Mouse (Mus musculus): ENCODE data around the gene Gm44502. TPM values are rescaled to one million over a fixed set of nuclear protein-coding genes. Genes with fewer than 3 reads are reported as not detected.

The Gm44502 gene
- 0.11 TPM for polyA plus RNA-seq (2012; fragmentation: generic; extraction: Trizol)

DNA sequence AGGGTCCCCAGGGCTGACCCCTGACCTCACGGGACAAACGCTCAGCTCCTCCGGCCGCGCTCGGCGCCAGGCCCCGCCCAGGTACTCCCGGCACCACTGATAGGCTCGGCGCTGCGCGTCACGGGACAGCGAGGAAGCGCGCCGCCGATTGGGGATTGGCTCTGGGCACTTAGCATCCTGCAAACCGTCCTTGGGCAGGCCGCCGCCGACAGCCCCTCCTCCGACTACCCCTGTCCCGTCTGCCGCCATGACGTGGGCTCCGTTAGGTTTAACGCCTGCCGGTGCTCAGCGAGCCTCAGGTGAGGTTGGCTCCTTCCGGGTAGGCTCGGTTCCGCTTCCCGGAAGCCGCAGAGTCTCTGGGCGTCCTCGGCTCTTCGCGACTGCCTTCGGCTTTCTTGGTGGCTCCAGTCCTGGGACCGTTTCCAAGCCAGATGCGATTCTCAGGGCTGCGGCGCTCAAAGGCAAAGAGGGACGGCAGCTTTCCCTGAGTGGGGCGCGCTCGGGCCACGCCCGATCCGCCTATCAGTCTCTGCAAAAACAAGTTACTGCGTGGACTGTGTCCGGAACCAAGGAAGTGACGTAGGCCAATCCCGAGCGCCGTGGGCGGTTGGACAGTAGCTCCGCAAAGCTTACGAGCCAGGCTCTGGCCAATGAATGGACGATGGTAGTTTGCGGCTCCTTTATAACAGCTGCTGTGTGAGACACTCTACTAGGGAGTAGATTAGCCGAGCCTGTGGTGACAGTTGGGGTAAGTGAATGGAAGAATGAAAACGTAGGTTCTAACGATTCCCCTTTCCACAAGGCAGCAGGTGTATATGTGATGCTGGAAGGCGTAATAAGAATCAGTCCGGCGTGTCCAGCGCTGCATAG, at the start of gene Gm44502, which contains the start of the genes C730034F03Rik and Chkb:
Gene Gm44502 (minus strand): TSS at position 345 of the 870 bp plus-strand sequence.
Gene C730034F03Rik (plus strand): TSS at position 238 of the 870 bp plus-strand sequence.
Gene Chkb (minus strand): TSS at position 557 of the 870 bp plus-strand sequence.
- Histone ChIP-seq H3K4me3 (peak within 1 kb of the TSS; percentile 89), H3K36me3 (ENCODE audit: control insufficient read depth, insufficient read depth) (peaks cover 9% of the 10 kb centered on the region), H3K79me2 (ENCODE audit: control insufficient read depth, insufficient read depth) (peaks cover 12% of the 10 kb centered on the region), H3ac (ENCODE audit: control insufficient read depth, insufficient read length) (peak within 1 kb of the TSS; percentile 2), H3K4me2 (ENCODE audit: low read depth) (peak within 1 kb of the TSS; percentile 99), H3K27me3 (ENCODE audit: control insufficient read depth, insufficient read depth, insufficient read length) (no peaks in the 10 kb centered on the region)
- TF ChIP-seq TCF3 (IDR thresholded peaks at IDR 0.05; ENCODE audit: insufficient read length, low read depth) (no peak), MYOD1 (IDR thresholded peaks at IDR 0.05; ENCODE audit: control insufficient read depth in 1 of 3, insufficient read length in 2 of 3, low read depth in 2 of 3) (peak in 2 of 3 experiments; percentile 26 to 68), MYOG (IDR thresholded peaks at IDR 0.05; ENCODE audit: control insufficient read depth in 1 of 3, insufficient read depth in 1 of 3, insufficient read length in 2 of 3, low read depth in 2 of 3) (peak in 2 of 3 experiments; percentile 63 to 65), USF1 (IDR thresholded peaks at IDR 0.05; ENCODE audit: low read depth) (peak; percentile 2), TCF12 (IDR thresholded peaks at IDR 0.05; ENCODE audit: insufficient read depth, poor library complexity, severe bottlenecking) (no peak), SRF (IDR thresholded peaks at IDR 0.05; ENCODE audit: control insufficient read depth, insufficient read length, low read depth) (no peak), MAX (IDR thresholded peaks at IDR 0.05; ENCODE audit: low read depth) (no peak), CEBPB (IDR thresholded peaks at IDR 0.05; ENCODE audit: insufficient read depth, poor library complexity, severe bottlenecking) (no peak), E2F4 (IDR thresholded peaks at IDR 0.05; ENCODE audit: insufficient read depth) (no peak), REST (IDR thresholded peaks at IDR 0.05; ENCODE audit: insufficient read depth, insufficient read length) (no peak), POLR2AphosphoS2 (IDR thresholded peaks at IDR 0.05; ENCODE audit: insufficient read length, low read depth) (peak; percentile 71), POLR2A (IDR thresholded peaks at IDR 0.05; ENCODE audit: insufficient read length, low read depth) (peak; percentile 75)

DNA sequence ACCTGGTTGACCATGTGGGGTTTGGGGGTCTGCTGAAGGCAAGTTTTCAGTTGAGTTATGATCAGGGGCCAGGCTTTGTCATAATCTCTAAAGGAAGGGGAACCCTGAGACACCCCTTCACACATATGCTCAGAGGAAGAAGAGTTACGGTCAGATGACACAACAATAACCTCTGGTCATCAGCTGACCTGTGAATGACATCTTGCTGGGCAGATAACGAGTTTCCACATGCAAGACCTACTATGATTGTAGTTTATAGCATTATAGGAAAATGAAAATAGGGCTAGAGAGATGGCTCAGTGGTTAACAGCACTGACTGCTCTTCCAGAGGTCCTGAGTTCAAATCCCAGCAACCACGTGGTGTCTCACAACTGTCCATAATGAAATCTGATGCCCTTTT, 49.1 kb upstream of the Gm44502 start:
- no peak overlapping the region for H3K4me3 ChIP-seq
- H3K36me3 ChIP-seq (ENCODE audit: control insufficient read depth, insufficient read depth), result no peaks in the 10 kb centered on the region
- no peak overlapping the region for H3ac ChIP-seq (ENCODE audit: control insufficient read depth, insufficient read length)
- TF ChIP-seq SRF (IDR thresholded peaks at IDR 0.05; ENCODE audit: control insufficient read depth, insufficient read length, low read depth) (no peak), CEBPB (IDR thresholded peaks at IDR 0.05; ENCODE audit: insufficient read depth, poor library complexity, severe bottlenecking) (no peak), MYOD1 (IDR thresholded peaks at IDR 0.05; ENCODE audit: control insufficient read depth in 1 of 3, insufficient read length in 2 of 3, low read depth in 2 of 3) (no peak), POLR2AphosphoS2 (IDR thresholded peaks at IDR 0.05; ENCODE audit: insufficient read length, low read depth) (no peak), TCF3 (IDR thresholded peaks at IDR 0.05; ENCODE audit: insufficient read length, low read depth) (no peak), MYOG (IDR thresholded peaks at IDR 0.05; ENCODE audit: control insufficient read depth in 1 of 3, insufficient read depth in 1 of 3, insufficient read length in 2 of 3, low read depth in 2 of 3) (no peak), REST (IDR thresholded peaks at IDR 0.05; ENCODE audit: insufficient read depth, insufficient read length) (no peak)
- H3K79me2 ChIP-seq (ENCODE audit: control insufficient read depth, insufficient read depth), result no peaks in the 10 kb centered on the region
- no peaks in the 10 kb centered on the region for H3K27me3 ChIP-seq (ENCODE audit: control insufficient read depth, insufficient read depth, insufficient read length)
- H3K4me2 ChIP-seq (ENCODE audit: low read depth), result no peak overlapping the region

DNA sequence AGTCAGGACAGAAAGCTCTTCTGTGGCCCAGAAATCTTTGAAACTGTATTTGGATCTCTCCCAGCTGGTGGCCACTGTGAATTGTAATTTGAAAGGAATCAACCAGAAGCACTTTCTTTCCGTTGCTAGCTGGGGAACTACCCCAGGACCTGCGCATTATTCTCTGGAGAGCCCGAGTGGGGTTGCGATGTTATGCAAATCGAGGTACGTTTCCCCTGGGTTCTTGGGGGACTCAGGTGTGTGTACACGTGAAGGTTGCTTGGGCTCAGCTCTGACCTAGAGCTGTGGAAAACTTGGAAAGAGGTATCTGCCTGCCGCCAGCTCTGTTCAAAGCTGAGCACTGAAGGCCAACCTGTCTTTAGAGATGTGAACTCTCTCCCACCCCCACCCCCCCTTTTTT, 48.3 kb upstream of the Gm44502 start:
- Histone ChIP-seq H3K4me2 (ENCODE audit: low read depth) (no peak overlapping the region), H3K36me3 (ENCODE audit: control insufficient read depth, insufficient read depth) (no peaks in the 10 kb centered on the region), H3K4me3 (no peak overlapping the region), H3K27me3 (ENCODE audit: control insufficient read depth, insufficient read depth, insufficient read length) (no peaks in the 10 kb centered on the region), H3ac (ENCODE audit: control insufficient read depth, insufficient read length) (no peak overlapping the region), H3K79me2 (ENCODE audit: control insufficient read depth, insufficient read depth) (no peaks in the 10 kb centered on the region)
- TF ChIP-seq CEBPB (IDR thresholded peaks at IDR 0.05; ENCODE audit: insufficient read depth, poor library complexity, severe bottlenecking), result no peak
- TF ChIP-seq E2F4 (IDR thresholded peaks at IDR 0.05; ENCODE audit: insufficient read depth), result no peak
- no peak for TF ChIP-seq REST (IDR thresholded peaks at IDR 0.05; ENCODE audit: insufficient read depth, insufficient read length)
- TF ChIP-seq POLR2A (IDR thresholded peaks at IDR 0.05; ENCODE audit: insufficient read length, low read depth), result no peak
- no peak for TF ChIP-seq POLR2AphosphoS2 (IDR thresholded peaks at IDR 0.05; ENCODE audit: insufficient read length, low read depth)
- TF ChIP-seq MYOD1 (IDR thresholded peaks at IDR 0.05; ENCODE audit: control insufficient read depth in 1 of 3, insufficient read length in 2 of 3, low read depth in 2 of 3), result no peak
- no peak for TF ChIP-seq MYOG (IDR thresholded peaks at IDR 0.05; ENCODE audit: control insufficient read depth in 1 of 3, insufficient read depth in 1 of 3, insufficient read length in 2 of 3, low read depth in 2 of 3)
- no peak for TF ChIP-seq USF1 (IDR thresholded peaks at IDR 0.05; ENCODE audit: low read depth)
- TF ChIP-seq MAX (IDR thresholded peaks at IDR 0.05; ENCODE audit: low read depth), result no peak
- no peak for TF ChIP-seq TCF12 (IDR thresholded peaks at IDR 0.05; ENCODE audit: insufficient read depth, poor library complexity, severe bottlenecking)
- TF ChIP-seq SRF (IDR thresholded peaks at IDR 0.05; ENCODE audit: control insufficient read depth, insufficient read length, low read depth), result no peak
- TF ChIP-seq TCF3 (IDR thresholded peaks at IDR 0.05; ENCODE audit: insufficient read length, low read depth), result no peak

DNA sequence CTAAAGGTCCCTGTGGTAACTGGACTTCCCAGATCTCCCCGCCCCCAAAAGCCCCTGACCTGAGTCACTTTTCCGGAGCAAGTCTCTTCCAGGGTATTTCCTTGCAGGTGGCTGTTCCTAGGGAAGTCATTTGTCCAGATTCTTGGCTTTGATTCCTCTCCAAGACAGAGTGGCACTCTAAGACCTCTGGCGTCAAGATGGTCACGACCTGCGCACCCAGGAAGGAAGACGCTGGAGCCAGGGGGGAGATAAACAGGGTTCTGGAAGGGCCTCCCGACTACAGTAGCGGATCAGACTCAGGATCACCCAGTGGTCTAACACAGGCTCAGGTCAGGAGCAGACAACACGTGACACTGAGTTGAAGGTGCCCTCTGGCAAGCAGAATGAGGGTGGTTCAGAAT, 47.6 kb upstream of the Gm44502 start, which contains the start of gene Arsa:
Gene Arsa (minus strand): TSS at position 335 of the 401 bp plus-strand sequence.
- peak within 1 kb of the TSS; percentile 92 for H3K4me2 ChIP-seq (ENCODE audit: low read depth)
- peak within 1 kb of the TSS; percentile 11 for H3ac ChIP-seq (ENCODE audit: control insufficient read depth, insufficient read length)
- no peaks in the 10 kb centered on the region for H3K27me3 ChIP-seq (ENCODE audit: control insufficient read depth, insufficient read depth, insufficient read length)
- TF ChIP-seq REST (IDR thresholded peaks at IDR 0.05; ENCODE audit: insufficient read depth, insufficient read length), result no peak
- no peak for TF ChIP-seq MAX (IDR thresholded peaks at IDR 0.05; ENCODE audit: low read depth)
- no peak for TF ChIP-seq POLR2AphosphoS2 (IDR thresholded peaks at IDR 0.05; ENCODE audit: insufficient read length, low read depth)
- TF ChIP-seq MYOG (IDR thresholded peaks at IDR 0.05; ENCODE audit: control insufficient read depth in 1 of 3, insufficient read depth in 1 of 3, insufficient read length in 2 of 3, low read depth in 2 of 3), result no peak
- no peak for TF ChIP-seq POLR2A (IDR thresholded peaks at IDR 0.05; ENCODE audit: insufficient read length, low read depth)
- TF ChIP-seq MYOD1 (IDR thresholded peaks at IDR 0.05; ENCODE audit: control insufficient read depth in 1 of 3, insufficient read length in 2 of 3, low read depth in 2 of 3), result no peak
- no peak for TF ChIP-seq SRF (IDR thresholded peaks at IDR 0.05; ENCODE audit: control insufficient read depth, insufficient read length, low read depth)
- TF ChIP-seq TCF12 (IDR thresholded peaks at IDR 0.05; ENCODE audit: insufficient read depth, poor library complexity, severe bottlenecking), result no peak
- no peak for TF ChIP-seq CEBPB (IDR thresholded peaks at IDR 0.05; ENCODE audit: insufficient read depth, poor library complexity, severe bottlenecking)
- no peak for TF ChIP-seq TCF3 (IDR thresholded peaks at IDR 0.05; ENCODE audit: insufficient read length, low read depth)
- no peak for TF ChIP-seq E2F4 (IDR thresholded peaks at IDR 0.05; ENCODE audit: insufficient read depth)
- TF ChIP-seq USF1 (IDR thresholded peaks at IDR 0.05; ENCODE audit: low read depth), result no peak
- H3K4me3 ChIP-seq, result peak within 1 kb of the TSS; percentile 46
- no peaks in the 10 kb centered on the region for H3K36me3 ChIP-seq (ENCODE audit: control insufficient read depth, insufficient read depth)
- no peaks in the 10 kb centered on the region for H3K79me2 ChIP-seq (ENCODE audit: control insufficient read depth, insufficient read depth)
